Mouse (Mus musculus) brain, embryonic 14.5 days (tissue): ENCODE measurements at regions not wholly inside any gene's neighbourhood (a gene's known extent, or its start where the extent isn't known, plus 50 kb on each side); places are given as distances from the start of the nearest gene placed in this dataset.

Source experiments
- DNase-seq: peaks from one replicate; pipeline ENCODE4 v3.0.0-alpha.2; 2011; ENCODE audit warnings: low read depth
- CTCF ChIP-seq: fragments of 200-500 bp; IDR thresholded peaks from 2 replicates; pipeline ENCODE4 v1.5.1; 2012; ENCODE audit warnings: inconsistent platforms, mild to moderate bottlenecking, moderate library complexity, borderline replicate concordance; ENCODE audit not compliant: insufficient read depth, insufficient read length; ENCODE audit errors: extremely low read depth
- POLR2A ChIP-seq: fragments of 200-500 bp; IDR thresholded peaks from 2 replicates; pipeline ENCODE4 v1.6.1; 2012; ENCODE audit warnings: mild to moderate bottlenecking, inconsistent platforms, borderline replicate concordance; ENCODE audit not compliant: poor library complexity, insufficient read depth, insufficient read length, severe bottlenecking; ENCODE audit errors: extremely low read depth

DNA sequence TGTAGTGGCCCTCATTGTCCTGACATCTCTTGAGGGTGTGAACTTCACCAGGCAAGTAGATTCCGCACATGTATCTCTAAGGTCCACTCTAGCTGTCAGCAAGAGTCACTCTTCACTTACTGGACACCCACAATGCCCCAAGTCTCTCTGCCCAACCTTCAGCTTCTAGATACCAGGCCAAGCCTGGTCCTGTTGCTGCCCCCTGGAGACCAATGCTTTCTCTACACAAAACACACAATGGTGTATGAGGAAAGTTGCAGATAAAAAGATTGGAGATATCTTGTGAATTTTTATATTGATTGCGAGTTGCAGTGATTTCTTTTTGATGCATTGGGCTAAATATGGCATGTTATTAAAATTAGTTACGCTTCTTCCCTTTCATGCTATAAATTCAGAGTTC is 71.0 kb upstream of the Smim23 start:
- DNase-seq: no peak
- TF ChIP-seq CTCF (no peak), POLR2A (no peak)

DNA sequence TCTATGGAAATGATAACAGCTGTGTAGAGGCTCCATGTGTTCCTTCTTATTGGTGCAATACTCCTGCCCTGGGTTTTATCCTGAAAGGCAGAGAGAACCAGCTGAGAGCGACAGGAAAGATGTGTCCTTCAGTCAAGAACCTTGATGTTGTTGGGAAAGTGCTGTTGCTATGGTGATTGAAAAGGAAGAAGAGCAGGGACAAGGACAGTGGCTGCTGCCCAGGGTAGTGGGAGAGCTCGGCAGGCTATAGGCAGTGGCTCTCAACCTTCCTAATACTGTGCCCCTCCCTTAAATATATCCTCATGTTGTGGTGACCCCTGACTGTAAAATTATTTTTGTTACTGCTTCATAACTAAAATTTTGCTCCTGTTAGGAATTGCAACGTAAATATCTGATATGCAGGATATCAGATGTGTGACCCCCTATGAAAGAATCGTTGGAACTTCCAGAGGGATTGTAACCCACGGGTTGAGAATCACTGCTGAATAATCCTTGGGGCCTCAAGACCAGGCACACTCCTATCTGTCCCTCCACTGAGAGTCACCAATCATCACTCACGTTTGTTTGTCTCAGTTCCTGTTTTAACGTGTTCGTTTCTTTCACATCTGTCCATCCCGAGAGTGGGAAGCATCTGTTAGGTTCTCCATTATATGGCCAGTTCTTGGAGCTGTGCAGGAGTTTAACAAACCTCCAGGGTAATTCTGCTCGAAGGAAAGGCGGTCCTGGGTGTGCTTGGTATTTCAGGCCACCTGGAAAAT is 68.9 kb upstream of the Smim23 start:
- peak; percentile 16 for DNase-seq
- TF ChIP-seq POLR2A: no peak
- TF ChIP-seq CTCF: no peak

DNA sequence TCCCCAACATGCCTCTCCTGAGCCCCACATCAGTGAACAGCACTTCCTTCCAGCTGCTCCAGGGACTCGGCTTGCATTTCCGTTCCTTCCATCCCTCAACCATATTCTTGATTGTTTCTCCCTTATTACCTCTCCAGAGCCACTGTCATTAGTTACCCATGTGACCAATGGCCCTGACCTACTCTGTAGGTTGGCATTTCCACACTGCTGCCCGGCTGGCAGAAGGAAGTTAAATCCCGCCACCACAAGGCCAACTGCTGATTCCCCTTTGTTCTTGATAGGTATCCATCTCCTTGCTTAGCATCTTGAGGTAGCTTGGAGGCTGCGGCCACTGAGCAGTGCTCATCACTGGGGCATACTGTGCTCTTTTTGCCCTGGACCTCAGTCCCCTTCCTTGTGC is 68.1 kb upstream of the Smim23 start:
- no peak for TF ChIP-seq CTCF
- no peak for TF ChIP-seq POLR2A
- no peak for DNase-seq

DNA sequence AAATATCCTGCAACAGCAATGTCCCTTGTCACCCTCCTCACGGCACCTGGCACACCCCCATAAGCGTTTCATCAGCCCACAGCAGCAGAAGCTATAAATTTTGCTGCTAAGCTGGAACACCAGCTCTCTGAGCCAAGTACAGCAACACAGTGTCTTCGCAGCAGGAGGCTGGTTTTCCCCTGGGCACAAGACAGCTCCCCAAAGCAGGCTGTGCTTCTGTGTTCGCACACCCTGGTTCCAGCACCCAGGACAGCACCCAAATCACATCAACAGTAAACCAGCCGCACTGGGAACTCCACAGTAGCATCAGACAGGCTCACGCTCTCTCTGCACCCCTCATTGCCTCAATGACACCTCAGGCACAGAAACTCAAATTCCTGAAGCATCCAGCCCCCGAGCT is 64.8 kb upstream of the Smim23 start:
- DNase-seq: no peak
- TF ChIP-seq CTCF (no peak), POLR2A (no peak)

DNA sequence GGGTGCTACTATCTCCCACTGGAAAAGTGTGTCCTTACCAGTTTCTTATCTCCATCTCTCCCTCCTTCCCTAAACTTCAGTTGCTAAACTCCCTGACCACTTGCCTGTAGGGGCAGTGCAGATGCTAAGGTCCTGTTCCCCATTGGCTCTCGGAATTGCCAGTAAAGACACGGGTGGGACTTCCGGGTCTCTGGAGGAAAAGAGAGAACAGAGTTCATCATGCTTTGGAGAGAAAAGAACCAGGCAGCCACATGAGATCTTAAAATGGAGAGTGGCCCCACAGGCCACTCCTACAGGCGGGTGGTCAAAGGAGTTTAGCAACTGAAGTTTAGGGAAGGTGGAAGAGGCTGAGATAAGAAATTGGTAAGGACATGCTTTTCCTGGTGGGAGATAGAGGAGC is 60.3 kb upstream of the Smim23 start:
- DNase-seq: no peak
- TF ChIP-seq CTCF (no peak), POLR2A (no peak)

DNA sequence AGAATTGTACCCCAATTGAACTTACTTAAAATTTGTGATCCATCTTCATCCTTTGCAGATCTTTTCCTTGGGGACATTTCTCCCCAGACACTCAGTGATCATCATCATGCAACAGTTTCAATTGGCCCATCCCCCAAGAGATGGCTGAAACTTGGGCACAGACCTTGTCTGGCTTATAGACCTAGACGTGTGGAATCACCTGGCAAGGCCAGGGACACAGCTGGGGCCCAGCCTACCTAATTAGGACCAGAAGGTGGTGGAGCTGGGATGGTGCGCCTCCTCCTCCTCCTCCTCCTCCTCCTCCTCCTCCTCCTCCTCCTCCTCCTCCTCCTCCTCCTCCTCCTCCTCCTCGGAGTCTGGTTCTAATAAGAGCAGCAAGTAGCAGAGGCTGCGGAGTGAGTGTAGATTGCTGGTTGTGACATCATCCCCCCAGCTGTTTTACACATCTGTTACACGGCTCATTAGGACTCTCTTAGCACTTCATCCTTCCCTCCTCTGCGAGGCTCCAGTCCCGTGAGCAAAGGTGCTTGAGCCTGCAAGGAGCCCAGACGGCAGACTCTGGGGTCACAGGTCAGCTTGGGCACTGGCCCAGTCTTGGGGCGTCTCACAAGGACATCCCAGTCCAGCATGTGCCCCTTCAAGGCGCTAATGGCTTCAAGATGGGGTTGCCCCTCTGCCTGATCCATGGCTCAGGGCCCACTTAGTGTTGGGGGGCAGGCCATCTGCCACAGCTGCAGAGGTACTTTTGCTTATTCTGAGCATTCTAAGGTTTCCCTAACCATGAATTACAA is 58.9 kb upstream of the Smim23 start:
- no peak for DNase-seq
- no peak for TF ChIP-seq CTCF
- TF ChIP-seq POLR2A: no peak

DNA sequence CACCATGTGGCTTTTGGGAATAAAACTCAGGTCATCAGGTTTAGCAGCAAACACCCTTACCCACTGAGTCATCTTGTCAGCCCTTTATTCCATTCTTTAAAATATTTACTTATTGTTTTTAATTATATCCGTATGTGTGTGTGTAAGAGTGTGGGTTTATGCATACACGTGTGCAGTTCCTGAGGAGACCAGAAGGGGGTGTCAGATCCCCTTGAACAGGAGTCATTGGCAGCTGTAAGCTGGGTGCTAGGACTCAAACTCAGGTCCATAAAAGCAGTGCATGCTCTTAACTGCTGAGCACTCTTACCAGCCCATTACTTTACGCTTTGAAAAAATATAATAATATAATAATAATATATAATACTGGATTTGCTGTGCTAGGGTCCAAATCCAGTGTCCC is 54.6 kb upstream of the Smim23 start:
- no peak for DNase-seq

More for the DNA sequence above, 54.6 kb upstream of the Smim23 start:
- TF ChIP-seq POLR2A (no peak), CTCF (peak; percentile 18; the same call in 1 of the 2 replicates)
